Mouse (Mus musculus): ENCODE measurements at regions not wholly inside any gene's neighbourhood (a gene's known extent, or its start where the extent isn't known, plus 50 kb on each side); places are given as distances from the start of the nearest gene placed in this dataset.
"Not testable (repeated sequence)": the region's sequence is repeated elsewhere in the genome, so short reads cannot be mapped to it uniquely, and the experiment has no call there.

DNA sequence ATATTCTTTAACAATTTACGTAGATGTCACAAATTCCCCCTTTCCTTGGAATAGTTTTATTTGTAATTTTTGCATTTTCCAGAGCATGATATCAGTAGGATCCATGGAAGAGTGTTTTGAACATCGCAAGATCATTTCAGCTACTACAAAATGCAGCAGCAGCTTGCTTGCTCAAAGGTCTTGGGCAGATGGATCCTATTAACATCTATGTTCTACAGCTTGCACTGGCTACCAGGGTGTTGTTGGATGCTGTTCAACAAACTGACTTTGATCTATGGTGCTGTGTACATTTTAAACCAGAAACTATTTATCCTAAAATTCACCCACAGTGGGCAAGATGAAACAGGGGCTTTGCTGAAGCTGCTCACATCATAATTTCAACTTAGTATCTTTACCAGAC, 448.5 kb upstream of the Hsf2 start:
- DNase-seq, result no peak

DNA sequence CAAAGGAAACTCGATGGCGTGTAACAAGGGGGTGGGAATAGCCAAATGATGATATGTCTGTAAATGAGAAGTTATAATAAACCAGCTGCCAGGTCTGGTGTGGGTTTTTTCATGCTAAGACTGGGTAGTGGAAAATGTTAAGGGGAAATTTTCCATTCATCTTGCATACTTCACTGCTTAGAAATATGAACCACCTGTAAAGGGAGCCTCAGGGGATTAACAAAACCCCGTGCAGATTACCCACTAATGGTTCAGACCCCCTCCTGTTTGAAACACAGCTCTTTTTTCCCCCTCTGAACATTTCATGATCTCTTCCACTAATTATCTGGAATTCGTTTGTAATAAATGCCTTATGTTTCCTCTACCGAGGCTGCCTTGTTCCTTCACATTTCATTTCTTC, 446.0 kb upstream of the Hsf2 start:
- DNase-seq, result no peak

DNA sequence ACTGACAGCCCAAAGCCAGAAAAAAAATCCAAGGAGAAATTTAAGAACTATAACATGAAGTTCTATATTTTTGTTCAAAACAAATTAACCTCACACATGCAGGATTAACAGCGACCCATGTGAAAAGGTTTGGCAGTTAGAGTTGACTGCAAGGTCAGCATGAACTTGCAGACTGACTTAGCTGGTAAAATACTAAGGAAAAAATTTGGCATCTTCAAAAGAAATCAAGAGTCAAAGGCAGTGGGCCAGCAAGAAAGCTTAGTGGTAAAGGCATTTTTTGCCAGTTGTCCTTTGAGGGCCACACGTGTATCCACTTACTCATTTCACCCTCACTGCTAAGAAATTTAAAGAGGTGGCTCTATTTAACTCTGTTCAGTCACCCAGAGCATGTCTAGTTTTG, 440.2 kb upstream of the Hsf2 start:
- no peak for DNase-seq

DNA sequence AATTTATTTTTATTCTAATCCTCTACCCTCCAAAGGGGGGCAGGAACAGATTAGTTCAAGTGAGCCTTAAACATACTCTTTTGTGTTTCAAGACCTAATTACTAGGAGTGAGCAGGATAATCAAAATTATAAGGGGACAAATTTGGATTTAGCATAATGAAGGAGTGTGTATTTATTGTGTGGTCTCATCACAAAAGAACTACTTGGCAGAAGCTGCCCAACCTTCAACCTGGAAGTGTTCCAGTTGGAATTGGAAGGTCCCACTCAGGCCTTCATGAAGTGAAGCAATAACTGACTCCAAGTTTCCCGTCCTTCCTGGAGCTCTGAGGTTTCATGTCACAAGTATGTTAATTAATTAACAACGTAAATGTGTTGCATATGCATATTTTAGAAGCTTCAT, 439.3 kb upstream of the Hsf2 start:
- DNase-seq, result no peak

DNA sequence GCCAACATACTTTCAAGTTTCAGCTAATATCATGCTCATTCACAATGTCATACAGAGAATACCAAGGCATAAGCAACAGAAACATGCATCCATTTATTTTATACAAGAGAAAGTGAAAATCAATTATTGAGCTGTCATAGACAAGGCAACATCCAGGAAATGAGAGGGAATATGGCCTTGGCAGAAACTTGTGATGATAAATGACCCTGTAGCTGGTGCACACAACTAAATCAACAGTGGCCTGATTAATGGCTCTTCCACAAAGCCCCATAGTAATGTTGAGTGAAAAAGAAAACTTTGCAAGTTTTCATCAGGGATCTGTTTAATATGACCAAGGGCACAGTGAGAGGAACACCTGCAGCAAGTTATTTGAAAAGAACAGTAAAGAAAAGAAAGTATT, 438.5 kb upstream of the Hsf2 start:
- no peak for DNase-seq

DNA sequence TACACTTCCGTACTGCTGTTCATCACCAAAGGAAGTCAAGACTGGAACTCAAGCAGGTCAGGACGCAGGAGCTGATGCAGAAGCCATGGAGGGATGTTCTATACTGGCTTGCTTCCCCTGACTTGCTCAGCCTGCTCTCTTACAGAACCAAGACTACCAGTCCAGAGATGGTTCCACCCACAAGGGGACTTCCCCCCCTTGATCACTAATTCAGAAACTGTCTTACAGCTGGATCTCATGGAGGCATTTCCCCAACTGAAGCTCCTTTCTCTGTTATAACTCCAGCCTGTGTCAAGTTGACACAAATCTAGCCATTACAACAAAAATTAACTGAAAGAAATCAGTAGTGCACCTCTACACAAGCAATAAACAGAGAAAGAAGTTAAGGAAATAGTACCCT, 432.8 kb upstream of the Hsf2 start:
- DNase-seq, result not testable (repeated sequence)

DNA sequence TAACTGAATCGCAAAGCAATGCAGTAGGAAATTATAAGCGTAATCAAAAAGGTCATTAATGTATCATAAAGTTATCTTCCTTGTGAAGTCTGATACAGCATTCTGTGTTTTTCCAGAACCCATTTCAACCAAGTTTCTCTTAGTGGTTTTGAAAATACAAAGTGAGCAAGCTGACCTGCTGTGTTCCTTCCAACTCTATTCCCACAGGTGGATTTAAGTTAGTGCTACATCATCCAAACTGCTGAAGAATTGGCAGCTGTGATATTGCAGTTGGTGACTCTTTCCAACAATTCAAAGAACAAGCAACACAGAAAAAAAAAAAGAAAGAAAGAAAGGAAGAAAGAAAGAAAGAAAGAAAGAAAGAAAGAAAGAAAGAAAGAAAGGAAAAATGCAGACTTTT, 396.1 kb upstream of the Hsf2 start:
- no peak for DNase-seq

DNA sequence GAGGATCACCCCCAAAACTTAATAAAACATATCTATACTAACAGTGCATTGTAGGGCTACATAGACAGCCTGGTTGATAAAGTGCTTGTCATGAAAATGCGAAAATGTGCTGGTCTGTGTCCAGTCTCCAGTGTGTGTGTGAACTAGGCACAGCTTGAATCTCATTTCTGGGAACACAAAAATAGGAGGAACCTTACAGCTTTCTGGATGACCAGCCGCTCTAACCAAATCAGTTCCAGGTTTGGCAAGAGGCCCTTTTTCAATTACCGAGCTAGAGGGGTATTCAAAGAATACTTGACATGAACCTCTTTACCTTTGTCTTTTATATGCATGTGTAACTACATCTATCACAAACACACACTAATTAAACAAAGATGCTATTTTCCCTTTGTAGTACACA, 390.3 kb upstream of the Hsf2 start:
- DNase-seq, result no peak

DNA sequence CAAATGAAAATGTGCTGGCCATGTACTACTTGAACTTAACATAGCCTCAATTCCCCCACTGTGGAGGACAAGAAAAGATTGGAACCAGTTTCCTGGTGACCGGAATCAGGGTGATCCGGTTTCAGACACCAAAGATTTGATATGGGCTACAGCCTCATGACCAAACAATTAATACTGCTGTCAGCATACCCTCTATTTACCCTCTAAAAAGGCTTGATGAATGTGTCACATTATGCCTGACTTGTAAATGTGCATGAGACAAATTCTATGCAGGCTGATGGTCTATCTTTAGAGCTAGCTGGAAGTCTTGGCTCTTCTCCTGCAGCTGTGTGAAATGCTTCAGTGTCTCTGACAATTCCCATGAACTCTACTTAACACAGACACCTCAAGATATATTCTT, 372.8 kb upstream of the Hsf2 start:
- no peak for DNase-seq

DNA sequence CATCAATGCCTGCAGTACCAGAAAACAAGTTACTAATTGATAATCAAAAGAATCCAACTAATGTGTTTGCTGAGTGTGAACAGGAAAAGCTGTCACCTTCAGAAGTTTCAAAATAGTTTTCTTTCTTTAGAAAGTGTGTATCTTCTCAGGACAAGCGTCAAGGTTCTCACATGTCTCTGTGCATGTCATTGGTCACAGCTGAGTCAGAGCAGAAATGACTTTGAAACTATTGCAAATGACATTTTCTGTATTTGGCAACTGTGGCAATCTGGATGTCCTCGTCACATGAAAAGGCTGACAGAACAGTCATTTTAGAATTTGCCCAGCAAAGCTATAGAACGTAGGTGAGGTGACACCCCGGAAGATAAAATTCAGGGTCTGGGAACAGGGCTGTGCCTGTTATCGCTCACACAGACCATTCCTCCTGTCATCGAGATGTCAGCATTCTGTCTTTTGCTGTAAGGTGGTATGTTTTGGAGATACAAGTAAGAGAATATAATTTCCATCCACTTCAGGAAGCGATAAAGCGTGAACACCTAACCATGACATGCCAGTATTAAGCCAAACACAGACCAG, 371.4 kb upstream of the Hsf2 start:
- DNase-seq, result no peak

DNA sequence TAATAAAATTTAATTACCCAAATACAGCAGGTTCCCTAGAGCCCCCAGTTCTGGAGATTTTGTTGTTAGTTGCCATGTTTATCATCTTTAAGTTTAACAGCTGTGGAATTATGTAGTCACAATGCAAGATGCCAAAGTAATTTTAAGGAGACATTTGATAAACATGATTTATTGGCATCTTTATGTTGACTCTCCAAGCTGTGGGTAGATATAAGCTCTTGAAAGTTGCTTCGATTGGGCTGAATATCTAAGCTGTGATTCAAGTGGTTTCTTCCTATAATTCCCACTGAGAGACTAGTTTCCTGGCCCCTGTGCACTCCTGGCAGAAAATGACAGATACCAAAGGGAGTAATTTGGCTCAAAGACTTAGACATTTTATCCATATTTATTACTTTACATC, 364.7 kb upstream of the Hsf2 start:
- DNase-seq, result no peak

DNA sequence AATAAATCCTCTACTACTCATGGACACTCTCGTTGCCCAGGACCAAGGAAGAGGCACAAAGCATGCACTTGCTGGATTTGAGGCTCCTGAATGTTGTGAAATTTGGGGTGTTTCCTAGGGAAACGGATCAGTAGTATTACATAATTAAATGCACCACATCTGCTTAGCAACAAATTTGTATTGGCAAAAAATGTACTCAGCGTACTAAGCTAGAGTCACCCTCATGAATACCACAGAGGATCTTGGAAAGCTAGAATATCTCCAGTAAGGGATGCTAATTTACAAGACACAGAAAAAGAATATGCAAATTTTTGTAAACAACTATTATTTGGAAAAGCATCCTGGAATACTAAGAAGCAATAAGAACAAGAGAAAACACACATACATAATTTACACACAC, 359.0 kb upstream of the Hsf2 start:
- DNase-seq, result peak in 1 of 2 experiments; percentile 7

DNA sequence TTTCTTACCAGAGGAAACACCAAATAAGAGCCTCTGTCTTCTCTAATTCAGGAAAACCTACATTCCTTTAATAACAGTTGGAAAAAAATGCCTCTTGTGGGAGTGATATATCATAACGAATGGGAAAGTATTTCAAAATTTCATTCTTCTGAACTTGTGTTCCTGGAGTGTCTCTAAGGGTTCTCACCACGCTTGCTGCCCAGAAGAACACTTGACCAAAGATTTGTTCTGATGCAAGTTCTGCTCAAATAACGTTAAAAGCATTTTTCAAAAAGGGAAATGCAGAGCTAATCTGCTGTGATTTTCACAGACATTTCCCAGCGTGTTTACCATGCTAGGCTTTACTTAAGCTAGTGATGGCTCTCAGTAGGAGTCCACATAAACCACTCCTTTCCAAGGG, 329.8 kb upstream of the Hsf2 start:
- DNase-seq, result no peak

DNA sequence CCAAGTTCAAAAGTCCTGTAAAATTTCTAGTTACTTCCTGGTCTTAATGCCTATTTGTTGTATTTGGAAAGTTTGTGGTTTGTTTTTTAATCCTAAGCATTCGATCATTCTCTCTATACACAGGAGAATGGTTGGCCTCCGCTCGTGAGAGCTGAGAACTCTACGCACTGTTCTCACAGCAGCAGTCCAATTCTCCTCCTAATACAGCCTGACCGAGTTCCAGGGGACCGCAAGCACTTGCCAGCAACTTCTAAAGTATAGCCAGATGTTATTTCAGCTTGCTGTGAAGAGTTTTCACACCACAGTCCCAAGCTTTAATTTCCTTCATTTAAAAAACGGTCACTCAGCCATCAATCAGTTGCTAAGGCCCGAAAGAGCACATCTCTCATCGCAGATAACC, 329.3 kb upstream of the Hsf2 start:
- no peak for DNase-seq

DNA sequence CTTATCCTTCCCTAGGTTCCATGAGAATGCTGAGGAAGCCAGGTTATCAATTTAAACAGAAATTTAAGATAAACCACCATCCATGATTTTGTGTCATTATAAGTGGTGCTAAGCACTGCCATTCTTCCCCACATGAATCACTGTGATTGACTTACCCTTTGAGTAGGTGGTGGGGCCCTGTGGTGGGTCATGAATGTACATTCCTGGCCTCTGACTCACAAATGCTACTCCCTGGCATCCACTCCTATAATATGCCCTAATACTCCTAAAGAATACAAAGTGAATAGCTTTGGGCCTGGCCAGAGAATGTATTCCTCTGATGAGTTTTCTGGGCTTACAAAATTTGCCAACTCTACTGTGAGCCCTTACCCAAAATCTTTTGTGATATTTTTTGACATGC, 325.6 kb upstream of the Hsf2 start:
- no peak for DNase-seq

DNA sequence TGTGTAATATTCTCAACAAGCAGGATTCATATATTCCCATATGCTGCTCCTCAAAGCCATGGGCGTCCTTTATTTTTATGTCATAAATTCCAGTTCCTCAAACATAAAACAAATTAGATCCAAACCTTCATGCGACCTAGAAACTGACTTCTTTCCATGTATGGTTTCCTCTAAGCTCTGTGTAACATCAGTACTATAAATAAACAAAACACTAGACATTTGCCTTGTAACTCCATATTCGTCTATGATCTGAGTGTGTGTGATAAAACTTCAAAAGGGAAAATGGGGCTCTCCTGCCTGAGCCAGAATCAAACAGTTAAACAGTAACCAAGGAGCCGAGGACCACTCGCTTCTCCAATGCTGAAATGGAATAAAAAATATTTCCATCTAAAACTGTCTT, 322.8 kb upstream of the Hsf2 start:
- no peak for DNase-seq

DNA sequence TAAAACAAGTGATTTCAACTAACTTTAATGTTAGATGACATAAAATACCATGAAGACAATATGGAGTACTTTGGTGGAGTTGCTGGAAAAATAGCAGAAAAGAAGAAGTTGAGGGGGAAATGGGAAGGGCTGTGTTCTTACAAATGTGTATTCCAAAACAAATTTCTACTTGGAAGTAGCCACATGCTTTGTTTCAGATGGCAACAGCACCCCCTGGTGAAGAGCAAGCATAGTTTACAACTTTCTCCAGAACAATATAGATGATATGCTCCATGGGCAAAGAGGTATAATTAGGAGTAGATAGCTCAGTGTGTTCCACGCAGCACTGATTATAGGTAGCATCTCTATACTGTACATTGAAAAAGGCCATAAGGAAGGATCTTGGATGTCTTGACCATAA, 302.6 kb upstream of the Hsf2 start:
- peak; percentile 29 to 47 for DNase-seq

DNA sequence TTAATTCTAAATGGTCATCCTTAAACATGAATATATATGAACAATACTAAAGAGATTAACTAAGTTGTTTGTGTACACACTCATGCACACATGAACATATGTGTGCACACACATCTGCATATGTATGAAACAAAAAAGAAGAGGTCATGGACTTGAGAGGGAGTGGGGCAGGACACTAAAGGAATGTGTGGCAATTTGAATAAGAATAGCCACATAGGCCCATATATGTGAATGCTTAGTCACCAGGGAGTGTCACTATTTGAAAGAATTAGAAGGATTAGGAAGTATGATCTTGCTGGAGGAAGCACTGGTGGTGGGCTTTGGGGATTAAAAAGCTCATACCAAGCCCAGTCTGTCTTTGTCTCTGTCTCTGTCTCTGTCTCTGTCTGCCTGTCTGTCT, 275.5 kb upstream of the Hsf2 start:
- no peak for DNase-seq

DNA sequence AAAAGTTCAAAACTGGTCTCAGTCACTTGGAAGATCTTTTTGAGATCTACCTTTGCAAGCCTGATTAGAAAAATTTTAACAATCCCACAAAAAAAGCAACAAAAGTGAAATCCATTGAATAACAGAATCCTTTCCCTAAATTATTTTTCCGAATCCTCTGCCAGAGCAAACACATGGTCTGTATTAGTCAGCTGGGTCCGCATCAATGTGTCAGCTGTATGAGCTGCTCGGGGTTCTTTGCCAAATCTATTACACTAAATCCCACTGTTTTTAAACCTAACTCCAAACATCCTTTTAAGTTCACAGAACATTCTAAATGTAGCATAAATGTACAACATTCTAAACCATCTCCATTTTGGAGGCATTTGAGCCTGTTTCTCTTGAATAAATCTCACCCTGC, 255.1 kb upstream of the Hsf2 start:
- peak; percentile 14 to 18 for DNase-seq

DNA sequence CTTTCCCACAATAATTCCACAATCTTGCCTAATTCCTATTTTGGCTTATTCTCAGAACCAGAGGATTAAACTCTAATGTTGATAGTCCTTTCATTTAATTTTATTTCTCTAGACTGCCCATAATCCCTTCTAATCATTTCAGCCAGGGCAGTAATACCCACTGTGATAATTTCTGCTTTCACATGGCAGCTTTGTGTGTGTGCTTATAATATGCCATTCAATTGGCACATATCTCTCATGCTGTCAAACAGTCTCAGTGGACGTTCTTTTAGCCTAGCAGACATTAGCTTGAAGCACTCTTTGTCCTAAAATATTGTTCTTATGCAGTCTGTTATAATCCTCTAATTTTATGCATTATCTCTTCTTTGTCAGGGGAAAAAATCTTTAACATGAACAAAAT, 205.0 kb upstream of the Hsf2 start:
- no peak for DNase-seq

DNA sequence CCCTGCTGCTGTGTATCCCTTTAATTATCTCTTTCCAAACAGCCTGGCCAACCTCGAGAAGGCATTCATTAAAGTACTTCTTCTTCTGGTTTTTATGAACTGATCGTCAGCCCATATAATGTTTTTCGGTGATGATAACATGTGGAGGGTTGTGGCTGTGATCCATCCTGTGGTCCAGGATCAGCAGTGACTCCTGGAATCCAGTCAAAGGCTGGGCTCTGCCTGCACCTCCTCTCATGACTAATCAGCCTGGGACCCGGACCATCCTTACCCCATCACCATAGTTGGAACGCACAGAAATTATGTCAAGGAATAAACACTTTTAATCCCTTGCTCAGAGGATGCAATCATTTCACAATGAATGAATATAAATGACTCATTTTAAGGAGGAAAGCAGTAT, 203.3 kb upstream of the Hsf2 start:
- DNase-seq, result no peak

DNA sequence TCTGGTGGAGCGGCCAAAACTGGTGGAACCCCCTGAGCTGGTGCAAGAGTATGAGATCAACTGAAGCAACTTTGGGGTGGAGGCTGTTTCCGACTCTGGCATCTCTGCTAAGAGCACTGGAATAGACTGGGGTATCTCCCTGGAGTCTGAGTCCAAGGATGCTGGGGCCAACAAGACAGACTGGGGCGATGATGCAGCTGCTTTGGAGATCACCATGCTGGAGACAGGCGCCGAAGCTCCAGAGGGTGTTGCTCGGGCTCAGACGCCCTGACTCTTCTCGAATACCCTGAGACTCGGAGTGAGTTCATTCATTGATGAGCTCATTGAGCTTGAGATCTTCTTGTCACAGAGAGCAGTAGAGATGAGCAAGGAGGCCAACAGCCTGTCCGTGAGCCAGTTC, 194.6 kb upstream of the Hsf2 start:
- no peak for DNase-seq

DNA sequence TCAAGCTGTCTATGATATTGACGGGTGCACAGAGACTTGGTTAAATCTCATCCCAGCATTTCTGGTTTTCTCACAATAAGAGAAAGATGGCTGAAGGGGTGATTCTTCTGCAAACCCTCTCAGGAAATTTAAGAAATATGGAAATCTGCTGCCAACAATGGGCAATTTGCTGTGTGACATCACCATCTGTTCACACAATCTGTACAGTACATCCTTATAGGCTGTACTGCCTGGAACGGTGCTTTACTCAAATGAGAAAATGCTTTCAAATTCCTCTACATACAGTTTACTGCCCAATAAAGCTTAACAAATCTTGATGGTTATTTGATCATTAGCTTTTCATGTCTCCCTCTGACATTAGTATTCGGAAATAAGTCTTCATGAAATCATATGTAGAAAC, 172.4 kb upstream of the Hsf2 start:
- no peak for DNase-seq

DNA sequence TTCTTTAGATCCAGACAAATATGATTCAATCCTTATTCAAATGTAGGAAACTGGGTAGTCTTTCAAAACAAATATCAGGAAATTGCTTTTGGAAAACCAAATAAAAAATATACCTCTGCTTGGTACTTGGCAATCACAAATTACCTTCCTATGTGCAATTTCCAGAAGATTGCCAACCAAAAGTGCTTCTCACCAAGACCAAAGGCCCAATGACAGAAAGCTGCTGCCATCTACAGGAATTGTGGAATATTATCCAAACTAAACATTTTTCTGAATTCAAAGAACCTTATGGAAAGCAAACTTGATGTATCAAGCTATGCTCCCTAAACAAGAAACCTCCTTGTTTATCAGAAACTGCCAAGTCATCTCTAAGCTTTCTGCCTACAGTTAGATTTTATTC, 169.1 kb upstream of the Hsf2 start:
- DNase-seq, result no peak

DNA sequence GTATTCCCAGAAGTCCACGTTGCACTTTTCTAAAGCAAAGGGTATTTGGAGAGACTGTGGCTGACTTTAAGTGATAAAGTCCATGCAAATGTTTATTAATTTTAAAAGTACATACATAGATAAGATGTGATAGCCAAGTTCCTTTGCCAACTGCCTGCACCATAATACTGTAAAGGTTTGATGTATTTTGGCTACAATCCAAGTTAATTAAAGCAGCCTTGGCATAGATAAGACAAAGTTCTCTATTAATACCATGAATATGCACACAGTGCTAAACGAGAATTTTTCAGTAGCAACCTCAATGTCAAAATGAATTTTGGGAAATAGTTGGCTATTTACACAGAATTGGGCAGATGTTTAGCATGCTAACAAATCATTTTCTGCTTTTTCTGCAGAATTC, 167.0 kb upstream of the Hsf2 start:
- DNase-seq, result no peak

Data from layer of hippocampus, postnatal 36 days (tissue).